Mouse (Mus musculus) intestine, embryonic 16.5 days (tissue): ENCODE results near the gene Zfp933. TPM values are rescaled to one million over a fixed set of nuclear protein-coding genes. Genes with fewer than 3 reads are reported as not detected.
"Not testable (repeated sequence)": the region's sequence is repeated elsewhere in the genome, so short reads cannot be mapped to it uniquely, and the experiment has no call there.

ENCODE experiments used
- ATAC-seq: fragments of 200-750 bp; cut with Nextera tagmentation; 2 replicates; pipeline ENCODE4 v1.8.0; 2017; ENCODE audit warnings: moderate TSS enrichment, moderate library complexity
- H3K27ac ChIP-seq: fragments of 300-500 bp; sonication (generic); 2 replicates; pipeline ENCODE4 v1.5.1; 2014; ENCODE audit warnings: mild to moderate bottlenecking, low read length
- H3K27me3 ChIP-seq: fragments of 300-500 bp; sonication (generic); replicated peaks from 2 replicates; pipeline ENCODE4 v1.6.1; 2014; ENCODE audit warnings: low read length, control low read depth, mixed read lengths; ENCODE audit not compliant: control insufficient read depth, insufficient read depth
- H3K36me3 ChIP-seq: fragments of 300-500 bp; sonication (generic); 2 replicates; pipeline ENCODE4 v1.6.1; 2014; ENCODE audit warnings: low read length, control low read depth; ENCODE audit not compliant: control insufficient read depth, insufficient read depth
- H3K4me1 ChIP-seq: fragments of 300-500 bp; sonication (generic); 2 replicates; pipeline ENCODE4 v1.6.1; 2014; ENCODE audit warnings: low read length, control low read depth, mixed read lengths; ENCODE audit not compliant: control insufficient read depth, insufficient read depth
- H3K4me2 ChIP-seq: fragments of 300-500 bp; sonication (generic); 2 replicates; pipeline ENCODE4 v1.6.1; 2014; ENCODE audit warnings: low read depth, low read length, control low read depth
- H3K4me3 ChIP-seq: fragments of 300-500 bp; sonication (generic); 2 replicates; pipeline ENCODE4 v1.5.1; 2014; ENCODE audit warnings: mild to moderate bottlenecking, low read length
- H3K9ac ChIP-seq: fragments of 300-500 bp; sonication (generic); 2 replicates; pipeline ENCODE4 v1.6.1; 2014; ENCODE audit warnings: low read depth, low read length
- H3K9me3 ChIP-seq: fragments of 300-500 bp; sonication (generic); 2 replicates; pipeline ENCODE4 v1.6.1; 2016; ENCODE audit warnings: low read length, control low read depth; ENCODE audit not compliant: control insufficient read depth
- polyA plus RNA-seq: library from polyadenylated mRNA; unstranded; fragments of >200 nt; fragmentation: Nextera tagmentation; extraction: Ambion mirVana; gene quantifications from 2 replicates; pipeline ENCODE4 v1.2.1, GENCODE M21; 2015

Gene Zfp933
- polyA plus RNA-seq, 1 experiment from 2014 or later = 4.3 TPM

GRCm38 (mm10) chr4:147791729-147792128 lies 56.4 kb downstream of the Zfp933 start:
- not testable (repeated sequence) for ATAC-seq, H3K9me3 ChIP-seq

More at GRCm38 (mm10) chr4:147791729-147792128, 56.4 kb downstream of the Zfp933 start:
- not testable (repeated sequence) for H3K4me2 ChIP-seq, H3K4me1 ChIP-seq, H3K27me3 ChIP-seq, H3K36me3 ChIP-seq, H3K27ac ChIP-seq, H3K4me3 ChIP-seq, H3K9ac ChIP-seq

Other genes starting within 250 kb of the Zfp933 start
- 1.7 and 1.9 TPM in 2 replicates for gene Zfp979, start 205.9 kb downstream of the Zfp933 start, polyA plus RNA-seq
- not detected in 2 replicates for gene Zfp534, start 145.8 kb downstream of the Zfp933 start, polyA plus RNA-seq
- gene Zfp984, start 38.6 kb downstream of the Zfp933 start, polyA plus RNA-seq = 12.8 and 13.6 TPM in 2 replicates
- 33.5 and 38.1 TPM in 2 replicates for gene Miip, start 20.4 kb upstream of the Zfp933 start, polyA plus RNA-seq
- 7.4 and 7.6 TPM in 2 replicates for gene Fv1, start 20.6 kb upstream of the Zfp933 start, polyA plus RNA-seq
- 50.8 and 59.7 TPM in 2 replicates for gene Mfn2, start 56.3 kb upstream of the Zfp933 start, polyA plus RNA-seq
- 39.0 and 42.7 TPM in 2 replicates for gene Plod1, start 88.4 kb upstream of the Zfp933 start, polyA plus RNA-seq
- 4.5 and 11.3 TPM in 2 replicates for gene 2510039O18Rik, start 92.5 kb upstream of the Zfp933 start, polyA plus RNA-seq
- gene Nppb, start 137.4 kb upstream of the Zfp933 start, polyA plus RNA-seq = not detected in 2 replicates
- gene Nppa, start 152.4 kb upstream of the Zfp933 start, polyA plus RNA-seq = 0.22 and 0.51 TPM in 2 replicates
- gene Clcn6, start 190.5 kb upstream of the Zfp933 start, polyA plus RNA-seq = 4.5 TPM in 2 replicates
- 14.3 and 19.4 TPM in 2 replicates for gene Mthfr, start 190.7 kb upstream of the Zfp933 start, polyA plus RNA-seq
- gene Agtrap, start 239.7 kb upstream of the Zfp933 start, polyA plus RNA-seq = 19.6 and 22.2 TPM in 2 replicates